Mouse (Mus musculus) left cerebral cortex, postnatal 10 days (tissue): ENCODE results near the gene 1700029H14Rik. TPM values are rescaled to one million over a fixed set of nuclear protein-coding genes. Genes with fewer than 3 reads are reported as not detected.
A peak's percentile ranks its signal among the peaks of the same experiment; 100 is the strongest.

Source experiments
- DNase-seq, 2 experiments: peaks; one replicate each; pipeline ENCODE4 v3.0.0; 2021 to 2022; ENCODE audit warnings: low spot score in 2 of 2, mixed read lengths in 1 of 2; ENCODE audit errors: extremely low spot score in 1 of 2
- intact Hi-C: fragments of 180-260 bp; cut with DNase I; formaldehyde crosslinking; loops from one replicate; pipeline ENCODE4 v1.15.1; 2025
- total RNA-seq, 2 experiments: library from RNA; stranded (reverse); gene quantifications; 2 replicates each; pipeline ENCODE4 v1.2.3; 2021

Gene 1700029H14Rik
- total RNA-seq, 2 experiments from 2014 or later: 0.34 TPM; not detected in 1

DNA sequence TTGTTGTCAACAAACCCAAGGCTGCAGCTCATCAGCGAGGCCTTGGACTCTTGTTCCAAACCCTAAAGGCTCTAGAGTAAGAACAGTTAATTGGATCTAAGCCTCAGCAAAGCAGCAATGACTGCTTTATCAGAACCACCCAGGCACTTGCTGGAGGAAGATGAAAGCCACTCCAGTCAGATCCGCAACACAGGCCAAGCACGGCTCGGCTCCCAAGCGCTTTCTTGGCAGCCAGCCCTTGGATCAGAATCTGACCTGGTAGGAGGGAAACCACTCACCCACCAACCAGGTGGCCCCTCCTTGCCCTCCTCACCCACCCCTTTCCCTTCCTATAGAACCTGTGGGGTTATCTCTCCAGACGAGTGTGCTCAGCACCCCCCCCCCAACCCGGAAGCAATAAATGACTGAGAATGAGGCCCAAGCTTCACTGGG is 46.2 kb downstream of the 1700029H14Rik start:
- intact Hi-C loops: no loop called here
- DNase-seq: peak in 1 of 2 experiments; percentile 77

GRCm38 (mm10) chr8:13513556-13514370 is 48.5 kb downstream of the 1700029H14Rik start:
- intact Hi-C loops: no loop called here
- DNase-seq: no peak

DNA sequence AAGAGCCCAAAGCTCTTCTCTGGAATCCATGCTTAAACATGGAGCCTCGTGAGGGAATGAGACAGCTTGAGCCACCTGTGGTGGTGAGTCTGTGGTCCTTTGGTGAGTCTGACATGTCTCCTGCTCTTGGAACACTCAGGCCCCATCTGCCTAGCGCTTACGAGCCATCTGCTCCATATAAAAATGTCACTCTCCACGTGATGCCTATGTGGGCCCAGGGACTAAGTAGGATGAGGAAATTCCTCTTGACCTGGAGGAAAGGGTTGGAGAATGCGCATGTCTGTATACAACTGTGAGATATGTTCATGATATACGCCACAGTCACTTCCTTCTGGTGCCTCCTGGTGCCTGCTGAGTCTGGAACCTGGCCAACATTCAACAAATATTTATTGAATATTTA is 49.6 kb downstream of the 1700029H14Rik start:
- intact Hi-C loops: no loop called here
- DNase-seq: no peak

DNA sequence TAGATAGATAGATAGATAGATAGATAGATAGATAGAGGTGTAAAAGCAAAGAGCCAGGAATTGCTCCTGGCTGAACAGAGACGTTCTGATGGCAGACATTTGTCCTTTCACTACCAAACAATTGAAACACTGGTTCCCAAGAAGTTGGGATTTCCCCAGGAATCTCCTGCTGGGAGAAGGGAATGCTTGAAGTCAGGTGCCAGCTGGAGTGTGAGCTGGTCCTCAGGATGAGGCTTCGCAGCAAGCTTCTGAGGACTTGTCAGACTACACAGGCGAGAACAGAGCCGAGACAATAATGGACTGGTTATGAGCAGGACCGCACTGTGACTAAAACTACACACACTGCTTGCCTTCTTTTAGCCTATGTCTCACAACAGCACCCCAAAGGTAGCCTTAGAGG is 50.2 kb downstream of the 1700029H14Rik start:
- intact Hi-C loops: no loop called here
- no peak for DNase-seq

GRCm38 (mm10) chr8:13507284-13507937 is 54.9 kb downstream of the 1700029H14Rik start:
- DNase-seq: no peak
- intact Hi-C loops: no loop called here

- DNase-seq: peak in 1 of 2 experiments; percentile 70
- intact Hi-C loops: no loop called here
Measured at GRCm38 (mm10) chr8:13506849-13507248, 55.4 kb downstream of the 1700029H14Rik start.

DNA sequence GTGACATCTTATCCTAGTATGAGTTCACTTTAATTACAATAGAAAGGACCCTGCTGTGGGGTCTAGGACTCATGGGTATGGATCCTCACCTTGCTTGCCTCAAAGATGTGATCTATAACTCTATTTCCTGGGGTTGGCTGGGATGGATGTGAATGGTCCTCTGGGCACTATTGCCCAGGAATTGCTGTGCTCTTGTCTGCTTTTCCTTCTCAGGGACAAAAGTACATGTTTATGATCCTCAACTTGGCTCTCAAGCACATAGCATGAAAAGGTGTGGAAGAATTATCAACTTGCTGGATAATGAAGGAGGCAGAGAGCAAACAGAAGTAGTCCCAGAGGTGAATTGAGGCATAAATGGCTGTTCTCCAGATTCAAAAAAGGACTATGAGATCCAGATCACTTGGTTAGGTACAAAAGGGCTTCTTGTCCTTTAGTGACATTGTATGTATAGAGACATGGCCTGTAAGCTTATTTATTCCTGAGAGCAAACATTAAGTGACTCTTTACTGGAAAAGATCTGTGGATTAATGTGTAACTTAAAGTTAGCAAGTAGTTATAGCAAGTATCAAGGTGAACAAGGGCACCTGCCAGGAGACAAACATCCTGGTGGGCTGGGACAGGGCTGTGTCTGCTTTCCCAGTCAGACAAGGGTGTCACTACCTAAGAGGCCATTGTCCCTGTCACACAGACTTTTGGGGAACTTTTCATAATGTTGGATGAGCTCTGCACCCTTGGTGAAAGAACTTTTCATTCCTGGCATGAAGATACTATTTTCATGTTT is 57.2 kb downstream of the 1700029H14Rik start:
- DNase-seq: no peak
- intact Hi-C loops: no loop called here

- intact Hi-C loops: no loop called here
- no peak for DNase-seq
Measured at GRCm38 (mm10) chr8:13503936-13504606, 58.2 kb downstream of the 1700029H14Rik start.

GRCm38 (mm10) chr8:13501221-13501620 is 61.0 kb downstream of the 1700029H14Rik start:
- no peak for DNase-seq
- intact Hi-C loops: no loop called here

Other genes starting within 250 kb of the 1700029H14Rik start
- gene Tfdp1, start 223.7 kb downstream of the 1700029H14Rik start, total RNA-seq: 10 to 100 TPM; 63.1 to 65.1 TPM
- gene Atp4b, start 165.6 kb downstream of the 1700029H14Rik start, total RNA-seq: not detected
- gene Grk1, start 157.4 kb downstream of the 1700029H14Rik start, total RNA-seq: under 1 TPM in 1 of 2 experiments, not detected in 1; 0.04 TPM
- gene Tmem255b, start 127.3 kb downstream of the 1700029H14Rik start, total RNA-seq: 1 to 10 TPM; 6.8 to 7.4 TPM
- gene Gas6, start 68.0 kb downstream of the 1700029H14Rik start, total RNA-seq: 100 to 1,000 TPM; 125 to 126 TPM
- gene Rasa3, start 115.1 kb upstream of the 1700029H14Rik start, total RNA-seq: 10 to 100 TPM; 55.6 to 56.9 TPM
- gene Cfap97d2, start 143.4 kb upstream of the 1700029H14Rik start, total RNA-seq: 1 to 10 TPM in 1 of 2 experiments, under 1 TPM in 1; 0.75 to 1.5 TPM
- gene Cdc16, start 195.2 kb upstream of the 1700029H14Rik start, total RNA-seq: 10 to 100 TPM; 60.7 to 67.1 TPM
- 10 to 100 TPM; 35.5 to 38.4 TPM for gene Upf3a, start 223.2 kb upstream of the 1700029H14Rik start, total RNA-seq